Mouse (Mus musculus) monocyte, adult 2 months (primary cell): Measurements from ENCODE around the gene Zfp938.

Experiments used
- DNase-seq, 2 experiments: peaks; one replicate each; pipeline ENCODE4 v3.0.0; 2022; ENCODE audit warnings: low spot score in 2 of 2, low read depth in 1 of 2

The Zfp938 gene

GRCm38 (mm10) chr10:82240742-82241400 is at the start of gene Zfp938:
TSS of gene Zfp938 (minus strand) at chr10:82241280.
- DNase-seq = peak; percentile 3 to 33

- DNase-seq = no peak
Measured at GRCm38 (mm10) chr10:82257331-82257730, 16.3 kb upstream of the Zfp938 start.

- DNase-seq = no peak
Measured at GRCm38 (mm10) chr10:82245021-82245420, 3.9 kb upstream of the Zfp938 start.

GRCm38 (mm10) chr10:82241401-82241788 is 315 bp upstream of the Zfp938 start:
- no peak for DNase-seq

- no peak for DNase-seq
Measured at GRCm38 (mm10) chr10:82178257-82179064, 62.6 kb downstream of the Zfp938 start.
